Mouse (Mus musculus): ENCODE measurements around the gene Ppcdc.

DNA sequence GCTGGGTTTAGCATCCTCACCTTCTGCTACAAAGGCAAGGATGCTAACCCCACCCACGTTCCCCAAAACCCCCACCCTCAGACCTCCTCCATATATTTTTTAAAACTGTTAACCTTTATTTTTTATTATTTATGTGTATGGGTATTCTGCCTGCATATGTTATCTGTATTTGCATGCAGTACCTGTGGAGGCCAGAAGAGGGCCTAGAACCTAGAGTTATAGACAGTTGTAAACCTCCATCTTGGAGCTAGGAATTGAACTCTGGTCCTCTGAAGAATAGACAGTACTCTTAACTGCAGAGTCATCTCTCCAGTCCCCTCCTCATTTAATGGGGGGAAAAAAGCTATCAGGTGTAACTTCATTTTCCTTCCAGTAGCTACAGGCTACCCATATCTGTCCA lies 9.8 kb upstream of the Ppcdc start:
- TF ChIP-seq CTCF (IDR thresholded peaks at IDR 0.05; ENCODE audit: low read depth) (peak; percentile 64), EP300 (IDR thresholded peaks at IDR 0.05; ENCODE audit: low read depth) (no peak)
